13 mouse cellular contexts compared by ENCODE assay signal in the genomic region with DNA sequence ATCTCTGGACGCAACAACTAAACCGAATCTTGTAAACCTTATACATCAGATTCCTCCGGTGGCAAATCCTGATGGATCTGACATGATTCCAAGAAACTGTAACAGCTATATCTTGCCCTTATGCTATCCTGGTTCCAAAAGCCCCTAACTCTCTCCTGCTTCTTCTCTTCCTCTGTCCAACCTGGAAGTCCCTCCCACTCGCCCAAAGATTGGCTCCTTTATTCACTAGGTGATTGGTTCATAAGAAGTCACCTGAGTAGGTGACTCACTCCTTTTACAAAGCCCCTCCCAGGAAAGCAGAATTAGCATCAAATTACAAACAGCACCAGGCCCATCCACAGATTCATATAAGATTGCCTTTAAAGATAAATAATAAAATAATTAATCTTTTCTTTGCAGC.
"Had no signal": no experiment of that assay in that cellular context is flagged by ENCODE, and none has a peak within 500 bp of the region (broad histone marks: within the 10 kb centered on the region; RNA-seq: fewer than 3 reads in every experiment).

No protein-coding gene starts in this region.

- H3K4me2 ChIP-seq: limb, embryonic 15.5 days; liver, embryonic 12.5 days; lung, embryonic 14.5 days; midbrain, embryonic 11.5 days; neural tube, embryonic 13.5 days had no signal

- H3K36me3 ChIP-seq: limb, embryonic 15.5 days; liver, embryonic 12.5 days; neural tube, embryonic 13.5 days had no signal

- H3K9me3 ChIP-seq: limb, embryonic 15.5 days; liver, embryonic 12.5 days; neural tube, embryonic 13.5 days had no signal

- H3K4me3 ChIP-seq: limb, embryonic 15.5 days; liver, embryonic 12.5 days; megakaryocyte, embryonic 14.5 days; neural tube, embryonic 13.5 days had no signal

- H3K9ac ChIP-seq: limb, embryonic 15.5 days; liver, embryonic 12.5 days; lung, embryonic 14.5 days; neural tube, embryonic 13.5 days had no signal

- ATAC-seq: liver, embryonic 12.5 days; midbrain, embryonic 16.5 days had no signal

- DNase-seq: kidney, postnatal 10 days; kidney, postnatal 4 days; lung, embryonic 14.5 days; lung, postnatal 10 days; lung, postnatal 4 days; right cerebral cortex, postnatal 14 days; thymus, postnatal 4 days had no signal

- H3K27me3 ChIP-seq: limb, embryonic 15.5 days; liver, embryonic 12.5 days; megakaryocyte, embryonic 14.5 days; neural tube, embryonic 13.5 days had no signal

- H3K4me1 ChIP-seq: limb, embryonic 15.5 days; liver, embryonic 12.5 days; megakaryocyte, embryonic 14.5 days; neural tube, embryonic 13.5 days had no signal

- H3K27ac ChIP-seq: limb, embryonic 15.5 days; liver, embryonic 12.5 days; neural tube, embryonic 13.5 days had no signal
